Mouse (Mus musculus): ENCODE measurements around the gene Mrps12.

GRCm38 (mm10) chr7:28720753-28721537, 20.7 kb downstream of the Mrps12 start:
- TF ChIP-seq CTCF (IDR thresholded peaks at IDR 0.05; ENCODE audit: borderline replicate concordance, insufficient read depth, low read depth, low read length) (no peak), POLR2A (IDR thresholded peaks at IDR 0.05; ENCODE audit: borderline replicate concordance, insufficient read depth, low read length) (no peak)
